Mouse (Mus musculus) erythroblast, embryonic 14.5 days (primary cell): ENCODE measurements around the gene Slc16a4.

Experiments used
- GATA1 ChIP-seq: IDR thresholded peaks from 2 replicates; pipeline ENCODE4 v1.6.1; 2012; ENCODE audit warnings: low read length, inconsistent platforms, mixed read lengths
- TAL1 ChIP-seq: IDR thresholded peaks from 3 replicates; pipeline ENCODE4 v1.6.1; 2012; ENCODE audit warnings: low read length, inconsistent platforms, mixed read lengths

DNA sequence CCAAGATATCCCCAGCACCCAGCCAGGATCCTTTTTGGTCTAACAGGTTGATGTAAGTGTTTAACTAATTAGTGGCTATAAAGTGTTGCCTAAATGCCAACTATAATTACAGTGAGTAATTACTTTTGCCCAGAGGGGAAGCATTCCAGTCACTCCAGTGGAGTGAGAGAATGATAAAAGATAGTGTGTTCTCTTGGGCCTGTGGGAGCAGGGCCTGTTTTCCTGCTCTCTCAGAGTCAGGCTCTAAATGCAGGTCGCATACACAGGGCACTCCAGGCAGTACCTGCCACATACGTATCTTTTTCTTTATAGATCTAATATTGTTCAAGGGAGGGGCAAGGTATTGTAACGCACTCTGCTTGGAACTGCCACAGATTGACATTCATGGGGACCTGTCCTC, 60.7 kb downstream of the Slc16a4 start:
- TF ChIP-seq GATA1 (no peak), TAL1 (no peak)
